13 mouse cellular contexts compared by ENCODE assay signal in the genomic region with DNA sequence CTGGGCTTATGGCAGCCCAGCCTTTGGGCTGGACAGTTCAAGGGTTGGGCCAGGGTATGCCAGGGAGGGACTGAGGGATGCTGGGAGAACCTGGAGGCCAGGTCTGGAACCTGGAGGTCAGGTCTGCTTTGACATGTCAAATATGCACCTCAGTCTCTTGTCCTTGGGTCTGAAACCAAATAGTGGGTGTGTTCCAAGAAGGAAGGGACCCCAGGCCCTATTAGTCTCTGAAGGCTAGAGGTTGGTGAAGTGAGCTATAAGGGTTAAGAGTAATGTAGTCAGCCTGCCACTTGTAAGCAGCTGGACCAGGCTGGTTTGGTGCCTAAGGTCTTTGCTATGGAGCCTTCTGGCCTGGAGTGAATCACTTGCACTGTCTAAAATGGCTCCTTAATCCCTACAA. TPM values are rescaled to one million over a fixed set of nuclear protein-coding genes. Genes with fewer than 3 reads are reported as not detected.
A peak's percentile ranks its signal among the peaks of the same experiment; 100 is the strongest.
DNase-seq lines count a peak whose midpoint lies in the region; ATAC-seq and TF ChIP-seq lines count a peak whose summit lies in the region.
"Had no signal": no experiment of that assay in that cellular context is flagged by ENCODE, and none has a peak within 500 bp of the region (broad histone marks: within the 10 kb centered on the region; RNA-seq: fewer than 3 reads in every experiment).

No protein-coding gene starts in this region.

- ATAC-seq in hindbrain, postnatal 0 days = no peak
- no peak for ATAC-seq in hindbrain, embryonic 12.5 days (ENCODE audit: low FRiP score)
- ATAC-seq in megakaryocyte, adult 5-6 weeks (ENCODE audit: poor library complexity, severe bottlenecking) = no peak
- no peak for ATAC-seq in frontal cortex, adult (ENCODE audit: low TSS enrichment)

- no peak overlapping the region for H3K27ac ChIP-seq in hindbrain, postnatal 0 days
- no peak overlapping the region for H3K27ac ChIP-seq in hindbrain, embryonic 12.5 days
- no peak overlapping the region for H3K27ac ChIP-seq in embryonic fibroblast, embryonic 13.5 days (ENCODE audit: insufficient read depth, low read length)
- H3K27ac ChIP-seq in small intestine, adult 2 months (ENCODE audit: insufficient read depth, low read depth, low read length) = peak overlapping the region; percentile 92
- H3K27ac ChIP-seq: neural tube, embryonic 13.5 days had no signal

- H3K9ac ChIP-seq in hindbrain, postnatal 0 days (replicated peaks; ENCODE audit: low read length) = no peak overlapping the region
- no peak overlapping the region for H3K9ac ChIP-seq in hindbrain, embryonic 12.5 days
- H3K9ac ChIP-seq: neural tube, embryonic 13.5 days had no signal

- peak overlapping the region; percentile 30; the same call in 1 of the 2 replicates for H3K4me2 ChIP-seq in hindbrain, postnatal 0 days (ENCODE audit: low read depth, low read length)
- H3K4me2 ChIP-seq in hindbrain, embryonic 12.5 days (replicated peaks) = no peak overlapping the region
- H3K4me2 ChIP-seq: neural tube, embryonic 13.5 days had no signal

- H3K4me1 ChIP-seq in hindbrain, postnatal 0 days (ENCODE audit: insufficient read depth, low read length) = no peaks in the 10 kb centered on the region
- no peaks in the 10 kb centered on the region for H3K4me1 ChIP-seq in hindbrain, embryonic 12.5 days
- H3K4me1 ChIP-seq in megakaryocyte, embryonic 14.5 days = peaks cover 17% of the 10 kb centered on the region
- no peaks in the 10 kb centered on the region; the same call in none of the 2 replicates for H3K4me1 ChIP-seq in embryonic fibroblast, embryonic 13.5 days (ENCODE audit: control insufficient read depth, insufficient read depth, low read length)
- H3K4me1 ChIP-seq in small intestine, adult 2 months (ENCODE audit: control insufficient read depth, insufficient read depth, insufficient read length, low read length) = peaks cover 13% of the 10 kb centered on the region; the same call in 1 of the 2 replicates
- H3K4me1 ChIP-seq: neural tube, embryonic 13.5 days had no signal

- TF ChIP-seq POLR2A in embryonic fibroblast, embryonic 13.5 days (IDR thresholded peaks at IDR 0.05; ENCODE audit: low read depth, low read length) = no peak; the same call in 1 of the 2 replicates
- TF ChIP-seq POLR2A in small intestine, adult 2 months (IDR thresholded peaks at IDR 0.05; ENCODE audit: low read depth, low read length) = no peak

- no peaks in the 10 kb centered on the region for H3K9me3 ChIP-seq in hindbrain, postnatal 0 days (ENCODE audit: low read length)
- no peaks in the 10 kb centered on the region for H3K9me3 ChIP-seq in hindbrain, embryonic 12.5 days (replicated peaks)
- no peaks in the 10 kb centered on the region for H3K9me3 ChIP-seq in megakaryocyte, embryonic 14.5 days
- H3K9me3 ChIP-seq: neural tube, embryonic 13.5 days had no signal

- H3K36me3 ChIP-seq in hindbrain, postnatal 0 days (ENCODE audit: insufficient read depth, low read length) = no peaks in the 10 kb centered on the region
- no peaks in the 10 kb centered on the region for H3K36me3 ChIP-seq in hindbrain, embryonic 12.5 days
- peaks cover 40% of the 10 kb centered on the region for H3K36me3 ChIP-seq in megakaryocyte, embryonic 14.5 days (replicated peaks; ENCODE audit: low read length)
- peaks cover 13% of the 10 kb centered on the region; the same call in 1 of the 2 replicates for H3K36me3 ChIP-seq in small intestine, adult 2 months (ENCODE audit: control insufficient read depth, insufficient read depth, low read length)
- H3K36me3 ChIP-seq: neural tube, embryonic 13.5 days had no signal

- H3K27me3 ChIP-seq in hindbrain, postnatal 0 days (ENCODE audit: insufficient read depth, low read length) = no peaks in the 10 kb centered on the region
- H3K27me3 ChIP-seq in hindbrain, embryonic 12.5 days = no peaks in the 10 kb centered on the region
- H3K27me3 ChIP-seq in megakaryocyte, embryonic 14.5 days (replicated peaks) = peaks cover 6% of the 10 kb centered on the region
- no peaks in the 10 kb centered on the region for H3K27me3 ChIP-seq in small intestine, adult 2 months (ENCODE audit: control insufficient read depth, insufficient read depth, low read length)
- H3K27me3 ChIP-seq: neural tube, embryonic 13.5 days had no signal

- DNase-seq in hindbrain, postnatal 0 days (ENCODE audit: low spot score) = no peak
- DNase-seq in adrenal gland, postnatal 25 days = no peak

- no peak overlapping the region for H3K4me3 ChIP-seq in hindbrain, postnatal 0 days (ENCODE audit: low read length)
- H3K4me3 ChIP-seq in hindbrain, embryonic 12.5 days = no peak overlapping the region
- peak overlapping the region; percentile 80 for H3K4me3 ChIP-seq in megakaryocyte, embryonic 14.5 days (replicated peaks)
- H3K4me3 ChIP-seq in embryonic fibroblast, embryonic 13.5 days (ENCODE audit: insufficient read depth, low read length) = peak overlapping the region; percentile 47
- H3K4me3 ChIP-seq in small intestine, adult 2 months (ENCODE audit: low read depth, low read length) = peak overlapping the region; percentile 16; the same call in 1 of the 2 replicates
- H3K4me3 ChIP-seq: neural tube, embryonic 13.5 days had no signal

- no peak for TF ChIP-seq CTCF in hindbrain, postnatal 0 days (IDR thresholded peaks at IDR 0.05; ENCODE audit: low read depth)
- TF ChIP-seq CTCF in embryonic fibroblast, embryonic 13.5 days (IDR thresholded peaks at IDR 0.05; ENCODE audit: borderline replicate concordance, insufficient read depth, low read length) = no peak
- TF ChIP-seq CTCF in small intestine, adult 2 months (IDR thresholded peaks at IDR 0.05; ENCODE audit: extremely low read depth, insufficient read length, insufficient replicate concordance, low read depth, low read length) = no peak

RNA-seq across cellular contexts. Expression of a gene that starts 0.8 kb away (rescaled TPM):
- 18.4 and 28.6 TPM in 2 replicates for total RNA-seq in hindbrain, postnatal 0 days (2014; rRNA removed)
- 26.7 and 29.2 TPM in 2 replicates for polyA plus RNA-seq in hindbrain, postnatal 0 days (2015; fragmentation: Nextera tagmentation; extraction: Ambion mirVana)
- polyA plus RNA-seq in hindbrain, embryonic 12.5 days (2016; fragmentation: Nextera tagmentation; extraction: Ambion mirVana) = 9.2 and 11.3 TPM in 2 replicates
- polyA plus RNA-seq in megakaryocyte, embryonic 14.5 days (2012; ENCODE audit: insufficient read depth, low replicate concordance) = 4.1 TPM in 1 of 2 replicates, not detected in the other
- 46.3 and 55.9 TPM in 2 replicates for total RNA-seq in megakaryocyte, adult 5-6 weeks (2015)
- 19.3 and 26.8 TPM in 2 replicates for total RNA-seq in megakaryocyte, adult 5-6 weeks (2017)
- 186 and 203 TPM in 2 replicates for polyA plus RNA-seq in embryonic fibroblast, embryonic 13.5 days (2011; ENCODE audit: insufficient read length, low read depth, missing spikeins)
- polyA plus RNA-seq in small intestine, adult 2 months (2012; rRNA removed) = 96.5 and 170 TPM in 2 replicates
- total RNA-seq in adrenal gland, postnatal 25 days (2021) = 843 and 1,153 TPM in 2 replicates

RNA-seq across cellular contexts. Expression of a gene that starts 8.6 kb away (rescaled TPM):
- 3.2 TPM in 1 of 2 replicates, not detected in the other for total RNA-seq in hindbrain, postnatal 0 days (2014; rRNA removed)
- 13.1 and 13.5 TPM in 2 replicates for polyA plus RNA-seq in hindbrain, postnatal 0 days (2015; fragmentation: Nextera tagmentation; extraction: Ambion mirVana)
- 3.2 and 3.7 TPM in 2 replicates for polyA plus RNA-seq in hindbrain, embryonic 12.5 days (2016; fragmentation: Nextera tagmentation; extraction: Ambion mirVana)
- 26.7 TPM in 1 of 2 replicates, not detected in the other for polyA plus RNA-seq in megakaryocyte, embryonic 14.5 days (2012; ENCODE audit: insufficient read depth, low replicate concordance)
- total RNA-seq in megakaryocyte, adult 5-6 weeks (2015) = 433 and 468 TPM in 2 replicates
- 365 and 515 TPM in 2 replicates for total RNA-seq in megakaryocyte, adult 5-6 weeks (2017)
- 3.4 and 5.5 TPM in 2 replicates for polyA plus RNA-seq in embryonic fibroblast, embryonic 13.5 days (2011; ENCODE audit: insufficient read length, low read depth, missing spikeins)
- 286 and 307 TPM in 2 replicates for polyA plus RNA-seq in small intestine, adult 2 months (2012; rRNA removed)
- 30.3 and 36.9 TPM in 2 replicates for total RNA-seq in adrenal gland, postnatal 25 days (2021)

RNA-seq across cellular contexts. Expression of a gene that starts 9.2 kb away (rescaled TPM):
- total RNA-seq in hindbrain, postnatal 0 days (2014; rRNA removed) = 129 and 148 TPM in 2 replicates
- 213 and 220 TPM in 2 replicates for polyA plus RNA-seq in hindbrain, postnatal 0 days (2015; fragmentation: Nextera tagmentation; extraction: Ambion mirVana)
- 120 and 128 TPM in 2 replicates for polyA plus RNA-seq in hindbrain, embryonic 12.5 days (2016; fragmentation: Nextera tagmentation; extraction: Ambion mirVana)
- 8.3 and 20.3 TPM in 2 replicates for polyA plus RNA-seq in megakaryocyte, embryonic 14.5 days (2012; ENCODE audit: insufficient read depth, low replicate concordance)
- total RNA-seq in megakaryocyte, adult 5-6 weeks (2015) = 53.0 and 58.9 TPM in 2 replicates
- 63.8 and 73.0 TPM in 2 replicates for total RNA-seq in megakaryocyte, adult 5-6 weeks (2017)
- polyA plus RNA-seq in embryonic fibroblast, embryonic 13.5 days (2011; ENCODE audit: insufficient read length, low read depth, missing spikeins) = 63.6 and 67.9 TPM in 2 replicates
- polyA plus RNA-seq in small intestine, adult 2 months (2012; rRNA removed) = 12.5 and 21.8 TPM in 2 replicates
- 109 TPM in 2 replicates for total RNA-seq in adrenal gland, postnatal 25 days (2021)

RNA-seq across cellular contexts. Expression of a gene that starts 22.2 kb away (rescaled TPM):
- total RNA-seq in hindbrain, postnatal 0 days (2014; rRNA removed) = not detected in 2 replicates
- not detected in 2 replicates for polyA plus RNA-seq in hindbrain, postnatal 0 days (2015; fragmentation: Nextera tagmentation; extraction: Ambion mirVana)
- not detected in 2 replicates for polyA plus RNA-seq in hindbrain, embryonic 12.5 days (2016; fragmentation: Nextera tagmentation; extraction: Ambion mirVana)
- polyA plus RNA-seq in megakaryocyte, embryonic 14.5 days (2012; ENCODE audit: insufficient read depth, low replicate concordance) = not detected in 2 replicates
- not detected in 2 replicates for total RNA-seq in megakaryocyte, adult 5-6 weeks (2015)
- not detected in 2 replicates for total RNA-seq in megakaryocyte, adult 5-6 weeks (2017)
- polyA plus RNA-seq in embryonic fibroblast, embryonic 13.5 days (2011; ENCODE audit: insufficient read length, low read depth, missing spikeins) = 0.97 and 2.7 TPM in 2 replicates
- polyA plus RNA-seq in small intestine, adult 2 months (2012; rRNA removed) = 652 and 1,447 TPM in 2 replicates
- total RNA-seq in adrenal gland, postnatal 25 days (2021) = not detected in 2 replicates
- total RNA-seq: layer of hippocampus, postnatal 14 days; megakaryocyte-erythroid progenitor cell, adult 5-6 weeks had no signal
- polyA plus RNA-seq: embryonic facial prominence, embryonic 11.5 days; hindbrain, embryonic 11.5 days; neural tube, embryonic 13.5 days had no signal

RNA-seq across cellular contexts. Expression of a gene that starts 27.2 kb away (rescaled TPM):
- total RNA-seq in hindbrain, postnatal 0 days (2014; rRNA removed) = 4.2 and 6.5 TPM in 2 replicates
- polyA plus RNA-seq in hindbrain, postnatal 0 days (2015; fragmentation: Nextera tagmentation; extraction: Ambion mirVana) = 0.91 and 1.1 TPM in 2 replicates
- polyA plus RNA-seq in hindbrain, embryonic 12.5 days (2016; fragmentation: Nextera tagmentation; extraction: Ambion mirVana) = 0.79 and 1.3 TPM in 2 replicates
- polyA plus RNA-seq in megakaryocyte, embryonic 14.5 days (2012; ENCODE audit: insufficient read depth, low replicate concordance) = 0.28 TPM in 1 of 2 replicates, not detected in the other
- 0.94 TPM in 1 of 2 replicates, not detected in the other for total RNA-seq in megakaryocyte, adult 5-6 weeks (2015)
- total RNA-seq in megakaryocyte, adult 5-6 weeks (2017) = 0.89 and 1.4 TPM in 2 replicates
- 0.53 and 0.83 TPM in 2 replicates for polyA plus RNA-seq in embryonic fibroblast, embryonic 13.5 days (2011; ENCODE audit: insufficient read length, low read depth, missing spikeins)
- 0.39 and 0.42 TPM in 2 replicates for polyA plus RNA-seq in small intestine, adult 2 months (2012; rRNA removed)
- 1.3 and 1.6 TPM in 2 replicates for total RNA-seq in adrenal gland, postnatal 25 days (2021)

Comparison
In these comparisons a context has a peak if more than half of its experiments do, and no peak if none do; other contexts are left out.
1. H3K4me3 ChIP-seq: peak in megakaryocyte, embryonic 14.5 days (single experiment), embryonic fibroblast, embryonic 13.5 days (single experiment) and small intestine, adult 2 months (single experiment); none in hindbrain, postnatal 0 days (single experiment) and hindbrain, embryonic 12.5 days (single experiment).
2. RNA of a gene that starts 8.6 kb away (polyA plus RNA-seq): 286 to 307 TPM in small intestine, adult 2 months; 26.7 TPM in megakaryocyte, embryonic 14.5 days, 13.1 to 13.5 TPM in hindbrain, postnatal 0 days, 3.4 to 5.5 TPM in embryonic fibroblast, embryonic 13.5 days and 3.2 to 3.7 TPM in hindbrain, embryonic 12.5 days; every median in the first group is over 10 times any median in the second.